19 mouse cellular contexts compared by ENCODE assay signal in genomic region chr2:40402418-40402817, GRCm38 (mm10).
"Had no signal": no experiment of that assay in that cellular context is flagged by ENCODE, and none has a peak within 500 bp of the region (broad histone marks: within the 10 kb centered on the region; RNA-seq: fewer than 3 reads in every experiment).

No protein-coding gene starts in this region.

- ATAC-seq: liver, embryonic 12.5 days had no signal

- H3K9ac ChIP-seq: limb, embryonic 13.5 days; liver, embryonic 12.5 days; liver, embryonic 15.5 days; lung, embryonic 15.5 days had no signal

- H3K4me2 ChIP-seq: limb, embryonic 13.5 days; liver, embryonic 12.5 days; liver, embryonic 15.5 days; lung, embryonic 15.5 days had no signal

- DNase-seq: kidney, postnatal 14 days; kidney, postnatal 4 days; layer of hippocampus, adult 9-11 months; liver; lung, adult 18-20 months; lung, postnatal 10 days; lung, postnatal 36 days; midbrain, embryonic 14.5 days; thymus, adult 2 months; thymus, postnatal 14 days; thymus, postnatal 4 days had no signal

- H3K27ac ChIP-seq: layer of hippocampus, adult 2 months; limb, embryonic 10.5 days; limb, embryonic 13.5 days; liver, embryonic 12.5 days; liver, embryonic 15.5 days; lung, embryonic 15.5 days; midbrain, embryonic 10.5 days had no signal

- H3K4me3 ChIP-seq: layer of hippocampus, adult 2 months; limb, embryonic 10.5 days; limb, embryonic 13.5 days; liver, embryonic 12.5 days; liver, embryonic 15.5 days; lung, embryonic 15.5 days; megakaryocyte, embryonic 14.5 days; midbrain, embryonic 10.5 days had no signal

- H3K4me1 ChIP-seq: limb, embryonic 10.5 days; limb, embryonic 13.5 days; liver, embryonic 12.5 days; liver, embryonic 15.5 days; lung, embryonic 15.5 days; megakaryocyte, embryonic 14.5 days; midbrain, embryonic 10.5 days had no signal

- H3K27me3 ChIP-seq: limb, embryonic 13.5 days; liver, embryonic 12.5 days; liver, embryonic 15.5 days; lung, embryonic 15.5 days; megakaryocyte, embryonic 14.5 days had no signal

- H3K9me3 ChIP-seq: limb, embryonic 10.5 days; liver, embryonic 12.5 days; liver, embryonic 15.5 days; lung, embryonic 15.5 days had no signal

- H3K36me3 ChIP-seq: limb, embryonic 10.5 days; limb, embryonic 13.5 days; liver, embryonic 12.5 days; liver, embryonic 15.5 days; lung, embryonic 15.5 days; midbrain, embryonic 10.5 days had no signal
